Mouse (Mus musculus) cerebellum, adult 2 months (tissue): Measurements from ENCODE around the gene Arhgef19. TPM values are rescaled to one million over a fixed set of nuclear protein-coding genes. Genes with fewer than 3 reads are reported as not detected.
A peak's percentile ranks its signal among the peaks of the same experiment; 100 is the strongest.

Source experiments
- DNase-seq, 2 experiments: peaks; one replicate each; pipeline ENCODE4 v3.0.0; 2021
- H3K27ac ChIP-seq: fragments of 200-500 bp; 2 replicates; pipeline ENCODE4 v1.5.1; 2012; ENCODE audit warnings: low read length, control low read depth, inconsistent platforms; ENCODE audit not compliant: insufficient read depth
- H3K27me3 ChIP-seq: fragments of 200-500 bp; 2 replicates; pipeline ENCODE4 v1.6.1; 2012; ENCODE audit warnings: inconsistent platforms, mild to moderate bottlenecking, low read length, moderate library complexity; ENCODE audit not compliant: control insufficient read depth, insufficient read depth
- H3K4me1 ChIP-seq: fragments of 200-500 bp; 2 replicates; pipeline ENCODE4 v1.6.1; 2011; ENCODE audit warnings: low read length; ENCODE audit not compliant: control insufficient read depth, insufficient read depth
- H3K4me3 ChIP-seq: fragments of 200-500 bp; replicated peaks from 2 replicates; pipeline ENCODE3; 2011; ENCODE audit warnings: mild to moderate bottlenecking, low read depth, low read length, control low read depth; ENCODE audit not compliant: insufficient read depth
- CTCF ChIP-seq: fragments of 200-500 bp; IDR thresholded peaks from 2 replicates; pipeline ENCODE4 v1.5.1; 2011; ENCODE audit warnings: low read depth, mild to moderate bottlenecking, control low read depth, low read length, moderate library complexity, borderline replicate concordance; ENCODE audit not compliant: insufficient read depth
- POLR2A ChIP-seq: fragments of 200-500 bp; IDR thresholded peaks from 2 replicates; pipeline ENCODE4 v1.6.1; 2011; ENCODE audit warnings: low read length, control low read depth, borderline replicate concordance; ENCODE audit not compliant: insufficient read depth
- WGBS: fragments of 180-500 bp; shearing (Covaris S2); methylation state at CpG from one replicate; pipeline ENCODE4 v1.1.7; 2018; 5-methylcytosine and 5-hydroxymethylcytosine counted together
- polyA plus RNA-seq: library from polyadenylated mRNA; depleted of rRNA; stranded (reverse); fragments of >200 nt; gene quantifications from 2 replicates; pipeline ENCODE4 v1.2.3, GENCODE M21; 2012

Gene Arhgef19
- polyA plus RNA-seq, 1 experiment, result 15.0 TPM

DNA sequence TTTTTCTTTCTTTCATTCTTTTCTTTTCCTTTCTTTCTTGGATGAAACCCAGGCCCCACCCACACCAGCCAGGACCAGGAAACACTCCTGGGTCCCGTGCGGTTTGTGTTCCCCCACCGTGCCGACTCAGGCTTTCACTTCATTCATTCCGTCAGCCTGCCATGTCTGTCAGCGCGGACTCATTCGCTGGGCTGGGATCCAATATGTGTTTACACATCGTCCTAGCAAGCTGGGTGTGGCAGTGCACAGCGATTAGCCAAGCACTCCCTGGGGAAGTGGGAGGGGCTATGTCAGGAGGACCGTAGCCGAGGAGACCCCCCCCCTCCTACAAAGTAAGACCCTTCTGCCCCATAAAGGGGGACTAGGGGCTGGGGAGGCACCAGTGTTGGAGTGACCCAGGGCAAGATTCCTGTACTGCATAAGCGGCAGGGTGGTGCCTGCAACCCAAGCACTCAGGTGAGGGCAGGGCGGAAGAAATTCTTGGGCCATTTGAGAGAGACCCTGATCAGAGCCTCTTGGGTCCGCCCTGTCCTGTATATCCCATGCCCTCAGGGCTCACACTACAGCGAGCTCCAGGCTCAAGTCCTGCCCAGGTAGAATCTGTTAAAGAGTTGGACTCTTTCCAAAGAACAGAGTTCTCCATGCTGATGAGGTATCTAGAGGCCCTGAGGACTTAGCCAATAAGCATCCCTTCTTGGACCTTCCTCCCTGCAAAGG is 20.9 kb downstream of the Arhgef19 start:
- Histone ChIP-seq H3K4me1 (0 out of 2 replicates have a peak, but pooled peaks cover 3% of the 10 kb centered on the region), H3K27ac (no peak overlapping the region), H3K4me3 (no peak overlapping the region), H3K27me3 (no peaks in the 10 kb centered on the region)
- DNase-seq, result no peak
- WGBS, result 23% methylated on average over 16 of the region's 16 CpGs
- no peak for TF ChIP-seq CTCF
- no peak for TF ChIP-seq POLR2A

DNA sequence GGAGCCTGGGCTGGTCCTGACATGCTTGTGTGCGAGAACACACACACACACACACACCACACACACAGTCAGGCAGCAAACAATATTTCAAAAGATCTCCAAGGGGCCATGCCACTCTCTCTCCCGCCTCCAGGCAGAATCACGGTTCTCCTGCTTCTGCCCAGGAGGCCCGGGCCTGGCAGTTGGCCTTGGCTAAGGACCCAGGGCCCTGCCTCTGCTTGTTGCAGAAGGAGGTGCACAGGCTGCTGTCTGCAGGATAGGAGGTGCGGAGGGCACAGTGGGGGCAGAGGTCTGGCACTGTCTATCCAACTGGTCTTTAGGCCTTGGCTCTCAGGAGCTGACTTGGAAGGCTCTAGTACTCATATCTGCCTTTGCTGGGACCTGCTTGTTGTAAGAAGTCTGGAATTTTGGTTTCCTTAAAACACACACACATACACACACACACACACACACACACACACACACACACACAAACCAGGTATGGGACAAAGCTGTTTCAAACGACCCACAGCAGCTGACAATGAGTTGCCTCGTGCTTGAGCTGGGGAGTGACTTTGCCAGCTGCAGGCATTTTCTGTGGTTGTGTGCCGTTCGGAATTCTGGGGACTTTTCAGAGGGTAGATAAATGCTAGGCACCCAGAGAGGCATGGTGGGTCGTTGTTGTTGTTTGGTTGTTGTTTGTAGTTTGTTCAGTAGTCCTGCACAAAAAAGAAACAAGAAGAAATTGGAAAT is 23.8 kb downstream of the Arhgef19 start:
- Histone ChIP-seq H3K4me3 (no peak overlapping the region), H3K27ac (no peak overlapping the region), H3K27me3 (no peaks in the 10 kb centered on the region), H3K4me1 (0 out of 2 replicates have a peak, but pooled peaks cover 3% of the 10 kb centered on the region)
- WGBS, result 66% methylated on average over 10 of the region's 10 CpGs
- TF ChIP-seq CTCF (no peak), POLR2A (no peak)
- no peak for DNase-seq

DNA sequence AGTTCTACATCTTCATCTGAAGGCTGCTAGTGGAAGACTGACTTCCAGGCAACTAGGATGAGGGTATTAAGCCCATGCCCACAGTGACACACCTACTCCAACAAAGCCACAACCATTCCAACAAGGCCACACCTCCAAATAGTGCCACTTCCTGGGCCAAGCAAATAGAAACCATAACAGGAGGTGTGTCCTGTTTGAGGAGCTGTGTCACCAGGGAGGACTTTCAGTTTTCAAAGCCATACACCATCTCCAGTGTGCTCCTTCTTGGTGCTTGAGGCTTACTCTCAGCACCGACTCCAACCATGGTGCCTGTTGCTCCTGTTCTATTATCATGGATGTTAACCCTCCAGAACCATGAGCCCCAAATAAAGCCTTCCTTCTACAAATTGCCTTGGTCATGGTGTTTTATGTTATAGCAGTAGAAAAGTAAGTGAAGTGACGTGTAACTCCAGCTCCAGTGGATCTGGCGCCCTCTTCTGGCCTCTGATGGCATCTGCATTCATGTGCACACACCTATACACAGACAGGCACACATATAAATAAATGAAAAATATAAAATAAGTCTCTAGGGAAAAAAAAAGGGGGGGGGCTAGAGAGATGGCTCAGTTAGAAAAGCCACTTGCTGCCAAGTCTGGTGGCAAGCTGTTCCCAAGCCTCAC is 26.8 kb downstream of the Arhgef19 start:
- H3K4me1 ChIP-seq, result no peaks in the 10 kb centered on the region
- no peak for DNase-seq
- H3K27ac ChIP-seq, result no peak overlapping the region
- WGBS, result 91% methylated on average over 3 of the region's 3 CpGs
- no peak overlapping the region for H3K4me3 ChIP-seq
- no peaks in the 10 kb centered on the region for H3K27me3 ChIP-seq
- TF ChIP-seq POLR2A, result no peak

DNA sequence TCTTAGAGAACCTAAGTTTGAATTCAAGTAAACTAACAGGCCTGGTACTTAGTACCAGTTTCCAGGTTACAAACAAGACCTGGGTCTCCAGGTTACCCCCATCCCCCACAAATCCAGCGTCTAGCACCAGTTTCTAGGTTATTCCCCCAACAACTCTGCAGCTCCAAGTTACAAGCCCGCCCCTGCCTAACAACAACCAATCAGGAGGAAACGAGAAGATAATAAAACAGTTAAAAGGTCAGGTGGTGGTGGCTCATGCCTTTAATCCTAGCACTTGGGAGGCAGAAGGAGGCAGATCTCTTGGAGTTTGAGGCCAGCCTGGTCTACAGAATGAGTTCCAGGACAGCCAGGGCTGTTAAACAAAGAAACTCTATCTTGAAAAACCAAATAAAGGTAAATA is 28.0 kb downstream of the Arhgef19 start:
- Histone ChIP-seq H3K4me1 (no peaks in the 10 kb centered on the region), H3K4me3 (no peak overlapping the region), H3K27ac (no peak overlapping the region), H3K27me3 (no peaks in the 10 kb centered on the region)
- whole genome bisulfite sequencing, result 89% methylated on average over 3 of the region's 3 CpGs
- no peak for TF ChIP-seq CTCF
- TF ChIP-seq POLR2A, result no peak
- DNase-seq, result no peak

DNA sequence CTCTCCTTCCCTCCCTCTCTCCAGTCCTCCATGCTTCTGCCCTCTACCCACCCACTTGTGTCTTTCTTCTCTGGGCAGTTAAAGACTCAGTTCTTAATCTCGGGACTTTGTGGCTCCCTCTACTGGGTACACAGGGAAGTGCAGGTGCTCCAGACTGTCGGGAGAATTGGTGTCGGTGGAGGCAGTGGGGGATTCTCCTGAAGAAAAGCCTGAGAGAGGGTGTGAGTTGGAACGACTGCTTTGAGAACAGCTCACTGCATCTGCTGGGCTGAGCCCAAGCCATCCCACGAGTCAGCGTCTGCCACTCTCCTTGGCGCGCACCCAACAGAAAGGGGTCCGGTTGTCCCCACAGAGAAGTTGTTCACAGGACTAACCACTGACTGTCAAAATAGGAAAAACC is 28.5 kb downstream of the Arhgef19 start:
- no peaks in the 10 kb centered on the region for H3K27me3 ChIP-seq
- 15% methylated on average over 9 of the region's 9 CpGs for WGBS
- H3K27ac ChIP-seq, result no peak overlapping the region
- H3K4me1 ChIP-seq, result no peaks in the 10 kb centered on the region
- H3K4me3 ChIP-seq, result no peak overlapping the region
- peak; percentile 22 to 40 for DNase-seq
- TF ChIP-seq POLR2A (no peak), CTCF (peak; percentile 70)

DNA sequence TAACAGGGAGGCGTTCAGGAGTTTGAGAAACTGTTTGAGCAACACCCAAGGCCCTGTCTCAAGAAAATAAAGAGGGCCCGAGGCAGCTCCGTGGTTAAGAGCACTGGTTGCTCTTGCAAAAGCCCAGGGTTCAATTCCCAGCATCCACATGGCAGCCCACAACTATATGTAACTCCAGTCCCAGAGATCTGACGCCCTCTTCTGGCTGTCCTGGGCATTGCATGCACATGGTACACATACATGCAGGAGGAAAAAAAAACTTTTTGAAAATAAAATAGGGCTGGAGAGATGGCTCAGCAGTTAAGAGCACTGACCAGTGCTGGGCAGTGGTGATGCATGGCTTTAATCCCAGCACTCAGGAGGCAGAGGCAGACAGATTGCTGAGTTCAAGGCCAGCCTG is 29.1 kb downstream of the Arhgef19 start:
- Histone ChIP-seq H3K27ac (no peak overlapping the region), H3K27me3 (no peaks in the 10 kb centered on the region), H3K4me3 (no peak overlapping the region), H3K4me1 (no peaks in the 10 kb centered on the region)
- no peak for DNase-seq
- WGBS, result 77% methylated on average over 4 of the region's 4 CpGs
- TF ChIP-seq POLR2A (no peak), CTCF (no peak)

DNA sequence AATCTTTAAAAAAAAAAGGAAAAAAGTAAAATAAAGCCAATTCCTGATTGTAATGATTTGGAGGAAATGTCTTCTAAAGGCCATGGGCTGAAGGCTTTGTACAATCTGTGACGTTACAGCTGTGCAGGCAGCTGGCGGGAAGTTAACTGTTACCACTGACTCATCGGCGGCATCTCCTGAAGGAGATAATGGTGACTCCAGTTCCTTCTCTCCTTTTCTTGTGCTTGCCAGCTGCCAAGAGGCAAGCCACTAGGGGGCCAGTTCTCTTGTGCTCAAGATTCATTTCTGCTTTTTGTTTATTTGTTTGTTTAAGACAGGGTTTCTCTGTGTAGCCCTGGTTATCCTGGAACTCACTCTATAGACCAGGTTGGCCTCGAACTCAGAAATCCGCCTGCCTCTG is 29.8 kb downstream of the Arhgef19 start:
- Histone ChIP-seq H3K4me3 (no peak overlapping the region), H3K27ac (no peak overlapping the region), H3K27me3 (no peaks in the 10 kb centered on the region), H3K4me1 (no peaks in the 10 kb centered on the region)
- 84% methylated on average over 6 of the region's 6 CpGs for WGBS
- no peak for TF ChIP-seq POLR2A
- TF ChIP-seq CTCF, result no peak
- DNase-seq, result no peak
